Mouse (Mus musculus) naive thymus-derived CD4-positive, alpha-beta T cell, adult 5 months (primary cell): ENCODE measurements around the gene Bglap3. TPM values are rescaled to one million over a fixed set of nuclear protein-coding genes. Genes with fewer than 3 reads are reported as not detected.

Experiments
- polyA plus RNA-seq: library from polyadenylated mRNA; unstranded; fragments of 100-300 nt; shearing (Covaris generic); gene quantifications from one replicate; pipeline ENCODE4 v1.2.1, GENCODE M21; 2017

Gene Bglap3
- not detected for polyA plus RNA-seq

GRCm38 (mm10) chr3:88372643-88373042 lies at the start of gene Bglap3:
TSS of gene Bglap3 (minus strand) at chr3:88372743.

GRCm38 (mm10) chr3:88409741-88410644 lies 37.5 kb upstream of the Bglap3 start, which contains the start of gene Pmf1:
TSS of gene Pmf1 (minus strand) at chr3:88410331.

GRCm38 (mm10) chr3:88384364-88384763 lies 11.8 kb upstream of the Bglap3 start, which contains the start of gene Bglap:
TSS of gene Bglap (minus strand) at chr3:88384464.

GRCm38 (mm10) chr3:88378599-88378998 lies 6.1 kb upstream of the Bglap3 start, which contains the start of gene Bglap2:
TSS of gene Bglap2 (minus strand) at chr3:88378699.

GRCm38 (mm10) chr3:88364337-88364736 lies 8.2 kb downstream of the Bglap3 start, which contains the start of gene Paqr6:
TSS of gene Paqr6 (plus strand) at chr3:88364584.

GRCm38 (mm10) chr3:88336058-88337013 lies 36.2 kb downstream of the Bglap3 start, which contains the start of the genes Tmem79 and Smg5:
TSS of gene Tmem79 (minus strand) at chr3:88336148.
TSS of gene Smg5 (plus strand) at chr3:88336260.

GRCm38 (mm10) chr3:88324951-88325405 lies 47.6 kb downstream of the Bglap3 start, which contains the start of gene Glmp:
TSS of gene Glmp (plus strand) at chr3:88325023.

Other genes with a start within 250 kb of the Bglap3 start
- 279 TPM for gene Mef2d, start 230.4 kb downstream of the Bglap3 start, polyA plus RNA-seq
- gene Rhbg, start 118.0 kb downstream of the Bglap3 start, polyA plus RNA-seq, result not detected
- gene Gm38392, start 85.5 kb downstream of the Bglap3 start, polyA plus RNA-seq, result not detected
- gene Tsacc, start 75.7 kb downstream of the Bglap3 start, polyA plus RNA-seq, result 8.9 TPM
- 309 TPM for gene Cct3, start 75.6 kb downstream of the Bglap3 start, polyA plus RNA-seq
- 136 TPM for gene Glmp, start 47.7 kb downstream of the Bglap3 start, polyA plus RNA-seq
- gene Tmem79, start 36.6 kb downstream of the Bglap3 start, polyA plus RNA-seq, result 1.1 TPM
- 63.0 TPM for gene Smg5, start 36.5 kb downstream of the Bglap3 start, polyA plus RNA-seq
- gene Paqr6, start 8.2 kb downstream of the Bglap3 start, polyA plus RNA-seq, result not detected
- gene Bglap2, start 6.0 kb upstream of the Bglap3 start, polyA plus RNA-seq, result not detected
- not detected for gene Bglap, start 11.7 kb upstream of the Bglap3 start, polyA plus RNA-seq
- 48.2 TPM for gene Pmf1, start 37.6 kb upstream of the Bglap3 start, polyA plus RNA-seq
- 17.4 TPM for gene Slc25a44, start 52.4 kb upstream of the Bglap3 start, polyA plus RNA-seq
- gene Sema4a, start 88.4 kb upstream of the Bglap3 start, polyA plus RNA-seq, result 177 TPM
- 27.4 TPM for gene Lmna, start 137.2 kb upstream of the Bglap3 start, polyA plus RNA-seq
- 0.20 TPM for gene Mex3a, start 159.7 kb upstream of the Bglap3 start, polyA plus RNA-seq
- gene Rab25, start 175.6 kb upstream of the Bglap3 start, polyA plus RNA-seq, result 0.32 TPM
- gene Lamtor2, start 180.3 kb upstream of the Bglap3 start, polyA plus RNA-seq, result 107 TPM
- gene Ubqln4, start 181.0 kb upstream of the Bglap3 start, polyA plus RNA-seq, result 52.6 TPM
- gene Ssr2, start 203.1 kb upstream of the Bglap3 start, polyA plus RNA-seq, result 66.4 TPM
- 64.4 TPM for gene Arhgef2, start 233.2 kb upstream of the Bglap3 start, polyA plus RNA-seq